Mouse (Mus musculus) bone marrow, adult 2 months (tissue): ENCODE data around the gene Stambpl1. TPM values are rescaled to one million over a fixed set of nuclear protein-coding genes. Genes with fewer than 3 reads are reported as not detected.
"Not testable (repeated sequence)": the region's sequence is repeated elsewhere in the genome, so short reads cannot be mapped to it uniquely, and the experiment has no call there.

Experiments used
- H3K27ac ChIP-seq: fragments of 200-500 bp; 2 replicates; pipeline ENCODE4 v1.5.1; 2012; ENCODE audit warnings: low read depth, mild to moderate bottlenecking, control low read depth, inconsistent platforms, low read length; ENCODE audit not compliant: control insufficient read depth, poor library complexity, insufficient read depth
- H3K4me1 ChIP-seq: fragments of 200-500 bp; 2 replicates; pipeline ENCODE4 v1.6.1; 2011; ENCODE audit warnings: low read length; ENCODE audit not compliant: control insufficient read depth, insufficient read depth
- H3K4me3 ChIP-seq: fragments of 200-500 bp; replicated peaks from 2 replicates; pipeline ENCODE3; 2011; ENCODE audit warnings: mild to moderate bottlenecking, low read depth, low read length, control low read depth; ENCODE audit not compliant: control insufficient read depth
- CTCF ChIP-seq: fragments of 200-500 bp; IDR thresholded peaks from 2 replicates; pipeline ENCODE4 v1.5.1; 2011; ENCODE audit warnings: low read length, control low read depth; ENCODE audit not compliant: control insufficient read depth, insufficient read depth
- POLR2A ChIP-seq: fragments of 200-500 bp; IDR thresholded peaks from 2 replicates; pipeline ENCODE4 v1.6.1; 2011; ENCODE audit warnings: low read depth, mild to moderate bottlenecking, control low read depth, low read length, borderline replicate concordance; ENCODE audit not compliant: control insufficient read depth
- WGBS: fragments of 180-500 bp; shearing (Covaris S2); methylation state at CpG from one replicate; pipeline ENCODE4 v1.1.7; 2018; 5-methylcytosine and 5-hydroxymethylcytosine counted together
- polyA plus RNA-seq: library from polyadenylated mRNA; stranded (reverse); fragments of >200 nt; gene quantifications from 2 replicates; pipeline ENCODE4 v1.2.4, GENCODE M21; 2011; ENCODE audit warnings: low replicate concordance; ENCODE audit not compliant: missing spikeins, insufficient read depth, insufficient read length

Gene Stambpl1
- polyA plus RNA-seq, 1 experiment, result 30.5 TPM

GRCm38 (mm10) chr19:34202668-34203067, 10.6 kb downstream of the Stambpl1 start:
- TF ChIP-seq CTCF, result no peak
- TF ChIP-seq POLR2A, result no peak
- peaks cover 1% of the 10 kb centered on the region for H3K4me1 ChIP-seq
- WGBS, result 65% methylated on average over 2 of the region's 2 CpGs
- no peak overlapping the region for H3K27ac ChIP-seq
- H3K4me3 ChIP-seq, result no peak overlapping the region

DNA sequence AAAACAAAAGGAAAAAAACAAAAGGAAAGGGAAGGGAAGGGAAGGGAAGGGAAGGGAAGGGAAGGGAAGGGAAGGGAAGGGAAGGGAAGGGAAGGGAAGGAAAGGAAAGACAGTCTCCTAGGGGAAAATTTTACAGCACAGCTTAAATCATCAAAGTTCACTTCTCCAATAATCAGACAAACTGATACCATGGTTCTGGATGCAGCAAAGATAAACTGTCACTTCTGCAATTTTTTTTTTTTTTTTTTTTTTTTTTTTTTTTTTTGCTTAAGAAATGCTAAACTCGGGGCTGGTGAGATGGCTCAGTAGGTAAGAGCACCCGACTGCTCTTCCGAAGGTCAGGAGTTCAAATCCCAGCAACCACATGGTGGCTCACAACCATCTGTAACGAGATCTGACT, 14.1 kb downstream of the Stambpl1 start:
- WGBS, result 38% methylated on average over 4 of the region's 4 CpGs
- not testable (repeated sequence) for H3K4me3 ChIP-seq, H3K4me1 ChIP-seq, H3K27ac ChIP-seq

- Histone ChIP-seq H3K4me3 (no peak overlapping the region), H3K27ac (no peak overlapping the region), H3K4me1 (peaks cover 2% of the 10 kb centered on the region; the same call in 1 of the 2 replicates)
- 77% methylated on average over 8 of the region's 8 CpGs for WGBS
- TF ChIP-seq POLR2A (no peak), CTCF (no peak)
These were observed 14.9 kb downstream of the Stambpl1 start for GRCm38 (mm10) chr19:34206760-34207440.

DNA sequence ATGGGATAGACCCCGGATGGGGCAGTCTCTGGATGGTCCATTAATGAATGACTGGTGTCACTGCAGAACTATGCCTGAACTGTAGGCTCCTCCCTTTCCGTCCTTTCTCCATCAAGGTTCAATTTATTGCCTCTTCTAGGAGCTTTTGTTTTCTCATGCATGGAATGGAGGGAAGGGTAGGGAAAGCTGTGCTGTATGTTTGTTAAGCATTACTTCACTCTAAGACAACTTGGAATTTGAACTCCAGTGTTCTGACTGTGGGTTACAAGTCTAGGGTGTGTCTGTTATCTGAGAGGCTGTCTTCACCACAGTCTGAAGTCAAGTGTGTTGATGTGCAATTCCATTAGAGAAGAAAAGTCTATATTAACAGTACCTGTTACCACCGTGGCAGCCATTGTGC, 17.0 kb downstream of the Stambpl1 start:
- no peak for TF ChIP-seq POLR2A
- no peak for TF ChIP-seq CTCF
- Histone ChIP-seq H3K4me3 (no peak overlapping the region), H3K4me1 (peaks cover 2% of the 10 kb centered on the region; the same call in 1 of the 2 replicates), H3K27ac (no peak overlapping the region)
- 78% methylated on average over 3 of the region's 3 CpGs for WGBS

DNA sequence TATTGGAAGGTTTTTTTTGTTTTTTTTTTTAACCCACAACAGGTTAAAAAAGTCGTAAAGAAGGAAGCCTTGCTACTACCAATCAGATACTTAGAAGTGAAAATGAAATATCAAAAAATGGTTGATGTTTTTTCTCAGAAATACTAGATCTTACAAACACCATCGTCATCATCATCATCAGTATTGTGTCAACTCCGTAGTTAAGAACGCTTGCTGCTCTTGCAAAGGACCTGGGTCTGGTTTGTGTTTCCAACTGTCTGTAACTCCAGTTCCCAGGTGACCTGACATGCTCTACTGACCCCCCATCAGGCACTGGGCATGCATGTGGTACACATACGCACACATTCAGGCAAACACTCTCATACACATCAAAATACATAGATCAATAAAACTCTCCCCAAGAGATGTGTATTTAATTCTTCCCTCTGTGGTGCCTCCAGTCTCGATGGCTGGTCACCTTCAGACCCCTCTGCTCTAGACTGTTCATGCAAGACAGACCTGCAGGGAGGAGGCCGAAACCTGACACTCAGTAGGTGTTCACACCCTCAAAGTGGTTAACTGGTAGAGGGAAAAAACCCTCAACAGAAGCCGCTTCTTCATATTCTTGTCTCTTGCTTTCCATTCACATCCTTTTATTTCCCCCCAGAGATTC, 18.0 kb downstream of the Stambpl1 start:
- H3K4me3 ChIP-seq, result no peak overlapping the region
- WGBS, result 81% methylated on average over 8 of the region's 8 CpGs
- no peak overlapping the region for H3K27ac ChIP-seq
- peaks cover 2% of the 10 kb centered on the region; the same call in 1 of the 2 replicates for H3K4me1 ChIP-seq
- no peak for TF ChIP-seq POLR2A
- TF ChIP-seq CTCF, result no peak

GRCm38 (mm10) chr19:34210841-34211240, 18.8 kb downstream of the Stambpl1 start:
- WGBS, result 73% methylated on average over 2 of the region's 2 CpGs
- H3K27ac ChIP-seq, result no peak overlapping the region
- peaks cover 3% of the 10 kb centered on the region; the same call in 1 of the 2 replicates for H3K4me1 ChIP-seq
- no peak overlapping the region for H3K4me3 ChIP-seq
- TF ChIP-seq POLR2A, result no peak
- TF ChIP-seq CTCF, result no peak

GRCm38 (mm10) chr19:34212489-34213250, 20.6 kb downstream of the Stambpl1 start:
- Histone ChIP-seq H3K27ac (no peak overlapping the region), H3K4me3 (no peak overlapping the region), H3K4me1 (peaks cover 4% of the 10 kb centered on the region; the same call in 1 of the 2 replicates)
- TF ChIP-seq POLR2A (no peak), CTCF (no peak)
- 81% methylated on average over 12 of the region's 12 CpGs for WGBS

DNA sequence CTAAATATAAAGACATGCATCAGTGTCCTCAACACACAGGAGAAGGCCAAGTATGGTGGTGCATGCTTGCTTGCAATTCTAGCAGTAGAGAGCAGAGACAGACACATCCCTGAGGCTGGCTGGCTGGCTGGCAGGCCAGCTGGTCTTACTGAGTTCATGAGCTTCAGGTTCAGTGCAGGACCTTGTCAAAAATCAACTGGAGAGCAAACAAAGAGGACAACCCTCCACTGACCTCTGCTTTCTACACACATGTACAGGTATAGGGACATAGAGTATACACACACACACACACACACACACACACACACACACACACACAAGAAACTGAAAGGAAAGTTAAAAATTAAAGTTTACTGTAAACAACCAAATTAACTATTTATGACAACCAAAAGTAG, 21.2 kb downstream of the Stambpl1 start:
- H3K4me1 ChIP-seq, result peaks cover 4% of the 10 kb centered on the region; the same call in 1 of the 2 replicates
- TF ChIP-seq POLR2A (no peak), CTCF (no peak)
- no peak overlapping the region for H3K27ac ChIP-seq
- no peak overlapping the region for H3K4me3 ChIP-seq
